Mouse (Mus musculus) CD4-positive, CD25-positive, alpha-beta regulatory T cell (primary cell): ENCODE results near the gene Olfr31. TPM values are rescaled to one million over a fixed set of nuclear protein-coding genes. Genes with fewer than 3 reads are reported as not detected.

Experiments
- polyA plus RNA-seq: library from polyadenylated mRNA; unstranded; fragments of 100-300 nt; shearing (Covaris generic); gene quantifications from one replicate; pipeline ENCODE4 v1.2.1, GENCODE M21; 2017

Gene Olfr31
- 0.10 TPM for polyA plus RNA-seq

DNA sequence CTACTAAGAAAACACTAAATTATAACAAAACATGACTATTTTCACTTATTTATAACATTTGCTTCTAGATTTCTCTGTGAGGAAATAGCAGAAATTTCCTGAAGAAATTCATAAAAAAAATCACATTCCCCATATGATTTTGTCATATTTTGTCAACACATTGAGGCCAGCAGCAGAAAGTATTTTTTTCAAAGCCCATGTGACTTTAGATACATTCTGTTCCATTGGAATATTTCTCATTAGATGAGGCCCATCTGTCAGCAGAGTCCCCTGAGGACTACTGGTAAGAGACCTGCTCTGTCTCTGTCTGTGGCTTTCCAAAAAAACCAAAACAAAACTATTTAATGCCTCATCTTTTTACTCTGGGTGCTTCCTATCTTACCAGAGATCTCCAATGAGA, at the start of gene Olfr31:
Gene Olfr31 (plus strand): TSS at position 301 of the 400 bp plus-strand sequence.

DNA sequence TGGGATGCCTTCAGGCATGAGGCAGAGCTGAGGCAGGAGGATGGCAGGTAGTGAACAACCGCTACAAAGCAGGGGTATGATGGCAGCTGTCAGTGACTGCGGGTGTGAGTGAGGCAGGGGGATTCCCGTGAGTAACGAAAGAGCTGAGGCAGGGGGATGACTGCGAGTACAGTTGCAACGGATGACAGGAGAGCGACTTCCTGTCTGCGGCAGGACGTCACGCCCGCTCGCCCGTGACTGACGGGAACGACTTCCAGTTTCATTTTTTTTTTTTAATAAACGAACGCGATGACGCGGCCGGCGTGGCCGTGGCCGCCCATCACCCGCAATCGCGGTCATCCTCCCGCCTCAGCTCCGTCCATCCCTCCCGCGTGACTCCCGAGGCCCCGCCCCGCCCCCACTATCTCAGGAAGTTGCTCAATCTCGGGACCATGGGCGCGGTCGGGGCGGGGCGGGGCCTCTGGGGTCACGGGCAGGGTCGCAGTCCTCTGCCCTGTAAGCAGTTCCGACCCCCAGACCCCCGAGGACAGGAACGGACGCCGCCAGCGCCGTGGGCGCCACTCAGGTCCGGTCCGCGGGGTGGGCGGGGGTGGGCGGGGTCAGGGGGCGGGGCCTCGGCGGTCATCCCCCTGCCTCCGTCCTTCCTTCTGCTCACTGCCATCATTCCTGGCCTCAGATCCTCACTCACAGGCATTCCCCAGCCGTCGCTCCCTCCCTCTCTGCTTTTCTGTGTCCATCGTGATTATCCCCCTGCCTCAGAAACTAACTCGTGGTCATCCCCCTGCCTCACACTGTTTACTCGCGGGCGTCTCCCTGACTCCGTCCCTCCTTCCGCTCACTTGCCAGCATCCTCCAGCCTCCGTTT, 23.6 kb downstream of the Olfr31 start, which contains the start of gene Il3ra:
Gene Il3ra (plus strand): TSS at position 328 of the 865 bp plus-strand sequence.

Other genes with a start within 250 kb of the Olfr31 start
- 146 TPM for gene Psmd6, start 201.8 kb upstream of the Olfr31 start, polyA plus RNA-seq
- not detected for gene Olfr720, start 136.0 kb upstream of the Olfr31 start, polyA plus RNA-seq
- 16.8 TPM for gene Il3ra, start 23.4 kb downstream of the Olfr31 start, polyA plus RNA-seq
- not detected for gene Olfr721-ps1, start 78.5 kb downstream of the Olfr31 start, polyA plus RNA-seq